Mouse (Mus musculus) CD4-positive, CD25-positive, alpha-beta regulatory T cell, adult 4 months (primary cell): ENCODE measurements around the gene Fam168a. TPM values are rescaled to one million over a fixed set of nuclear protein-coding genes. Genes with fewer than 3 reads are reported as not detected.

Experiments
- ATAC-seq: one replicate; pipeline ENCODE4 v1.8.0; 2017
- polyA plus RNA-seq, 2 experiments: library from polyadenylated mRNA; unstranded; fragments of 100-300 nt; shearing (Covaris generic); gene quantifications; one replicate each; pipeline ENCODE4 v1.2.1; 2017

The Fam168a gene
- polyA plus RNA-seq, 2 experiments from 2014 or later, result 21.6 to 32.8 TPM

DNA sequence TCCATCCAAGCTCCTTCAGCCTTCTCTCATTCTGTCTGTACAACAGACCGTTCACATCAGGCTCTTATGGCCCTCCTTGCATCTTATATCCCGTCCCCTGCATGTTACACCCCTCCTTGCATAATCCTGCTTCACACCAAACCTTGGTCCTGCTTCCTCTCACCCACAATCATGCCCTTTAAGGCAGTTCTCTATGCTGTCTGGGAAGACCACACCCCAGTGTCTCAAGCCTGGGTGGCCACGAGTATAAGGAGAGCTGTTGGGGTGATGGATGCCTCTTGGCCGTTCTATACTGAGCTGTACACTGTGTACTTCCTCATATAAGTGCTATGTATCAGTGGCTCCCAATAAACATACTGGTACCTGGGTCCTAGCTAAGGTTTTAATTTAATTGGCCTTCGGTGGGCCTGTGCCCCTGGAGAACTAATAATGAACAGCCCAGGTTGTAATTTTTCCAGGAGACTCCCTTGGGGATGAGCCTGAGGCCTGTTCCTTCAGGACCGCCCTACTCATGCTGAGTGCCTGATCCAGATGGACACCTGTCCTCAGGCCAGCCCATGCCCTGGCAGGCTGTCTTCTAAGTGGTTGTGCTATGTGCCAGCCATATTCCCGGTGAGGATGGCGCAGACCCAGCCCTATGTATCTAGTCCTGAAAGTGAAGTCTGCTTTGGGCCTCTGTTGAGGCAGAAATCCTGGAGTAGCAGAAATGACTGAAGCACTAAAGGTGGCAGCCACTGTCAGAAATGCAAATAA, 163.6 kb downstream of the Fam168a start:
- ATAC-seq, result no peak

- ATAC-seq, result no peak
These were observed 164.9 kb downstream of the Fam168a start for GRCm38 (mm10) chr7:100871355-100871754.

- ATAC-seq, result no peak
These were observed 165.5 kb downstream of the Fam168a start for GRCm38 (mm10) chr7:100871892-100872291.

DNA sequence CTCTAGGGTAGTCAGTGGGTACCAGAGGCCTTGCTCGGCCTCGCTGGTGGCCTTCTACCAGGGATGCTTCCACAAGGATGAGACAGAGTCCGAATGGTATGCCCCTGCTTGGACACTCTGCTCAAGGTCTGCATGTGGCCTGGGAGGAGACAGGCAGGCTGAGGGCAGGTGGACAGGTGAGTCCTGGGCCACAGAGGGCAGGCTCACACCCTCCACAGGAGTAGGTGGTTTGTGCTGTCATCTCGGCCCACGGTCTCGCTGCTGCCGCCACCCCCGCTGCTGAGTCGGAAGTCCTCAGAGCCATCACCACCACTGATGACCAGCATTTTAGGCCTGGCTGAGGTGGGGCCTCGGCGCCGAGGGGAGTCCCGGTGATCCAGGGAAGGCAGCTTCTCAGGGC, 166.8 kb downstream of the Fam168a start:
- no peak for ATAC-seq

- peak; percentile 63 for ATAC-seq
These were observed 169.4 kb downstream of the Fam168a start for GRCm38 (mm10) chr7:100875822-100876221.

DNA sequence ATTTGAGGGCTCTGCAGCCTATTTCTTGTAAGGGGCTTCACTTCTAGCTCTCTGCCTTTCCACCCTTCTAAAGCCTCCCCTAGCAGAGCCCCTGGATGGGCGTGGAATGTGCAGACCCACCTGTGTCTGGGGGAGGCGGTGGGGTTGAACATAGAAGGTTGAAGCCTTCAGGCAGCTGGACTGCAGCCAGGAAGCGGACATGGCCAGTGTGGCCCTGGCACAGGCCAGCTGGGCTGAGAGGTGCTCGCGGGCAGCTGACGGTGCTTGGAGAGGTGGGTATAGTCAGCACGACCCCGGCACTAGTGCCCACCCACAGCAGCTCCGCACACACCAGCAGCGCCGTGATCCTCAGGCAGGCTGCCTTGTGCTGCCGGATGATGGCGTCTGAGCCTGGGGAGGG, 169.9 kb downstream of the Fam168a start:
- no peak for ATAC-seq

GRCm38 (mm10) chr7:100876771-100877170, 170.3 kb downstream of the Fam168a start:
- ATAC-seq, result no peak

- no peak for ATAC-seq
These were observed 173.2 kb downstream of the Fam168a start for GRCm38 (mm10) chr7:100879595-100879994.

DNA sequence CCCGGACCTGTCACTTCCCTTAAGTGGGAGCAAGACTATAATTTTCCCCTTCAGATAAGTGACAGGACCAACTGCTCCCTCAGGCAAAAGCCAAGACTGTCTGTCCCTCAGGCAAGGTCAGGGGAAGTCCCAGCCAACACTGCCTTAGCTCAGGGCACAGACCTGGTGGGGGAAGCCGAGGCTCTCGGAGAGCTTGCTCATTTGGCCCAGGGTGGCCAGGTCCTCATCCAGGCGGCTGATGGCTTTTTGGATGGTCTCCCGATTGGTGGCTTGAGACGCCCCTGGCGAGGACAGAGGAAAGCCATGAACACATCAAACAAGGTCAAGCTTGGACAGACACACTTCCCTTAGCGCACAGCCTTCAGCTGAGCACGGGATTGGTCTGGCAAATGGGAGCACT, 175.1 kb downstream of the Fam168a start:
- no peak for ATAC-seq

DNA sequence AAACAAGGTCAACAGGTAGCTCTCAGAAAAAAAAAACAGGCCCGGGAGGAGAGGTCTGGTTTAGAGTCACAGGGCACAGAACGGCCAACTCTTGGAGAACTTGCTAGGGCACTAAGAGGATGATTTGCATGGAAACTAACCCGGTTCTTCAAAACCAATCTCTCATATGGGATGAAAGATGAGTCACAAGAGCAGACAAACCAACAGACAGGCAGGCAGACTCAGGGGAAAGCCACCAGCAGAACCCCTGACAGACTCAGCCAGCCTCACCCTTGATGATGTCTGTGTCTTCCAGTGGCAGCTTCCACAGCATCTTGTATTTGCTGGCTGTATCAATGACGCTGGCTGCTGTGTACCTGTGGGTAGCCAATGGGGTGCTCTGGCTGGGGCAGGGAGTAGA, 175.5 kb downstream of the Fam168a start:
- no peak for ATAC-seq

GRCm38 (mm10) chr7:100884460-100884859, 178.0 kb downstream of the Fam168a start:
- ATAC-seq, result no peak

- peak; percentile 41 for ATAC-seq
These were observed 180.1 kb downstream of the Fam168a start for GRCm38 (mm10) chr7:100886535-100886934.

Other genes with a start within 250 kb of the Fam168a start
- not detected for gene Ucp3, start 233.6 kb upstream of the Fam168a start, polyA plus RNA-seq
- gene Ucp2, start 213.3 kb upstream of the Fam168a start, polyA plus RNA-seq, result 1,000 to 10,000 TPM; 1,055 to 1,337 TPM
- gene Dnajb13, start 191.7 kb upstream of the Fam168a start, polyA plus RNA-seq, result 10 to 100 TPM; 20.0 to 20.3 TPM
- 10 to 100 TPM; 22.0 to 29.5 TPM for gene Coa4, start 169.6 kb upstream of the Fam168a start, polyA plus RNA-seq
- gene Rab6a, start 99.2 kb upstream of the Fam168a start, polyA plus RNA-seq, result 10 to 100 TPM in 1 of 2 experiments, 1 to 10 TPM in 1; 8.8 to 15.4 TPM
- gene Mrpl48, start 98.3 kb upstream of the Fam168a start, polyA plus RNA-seq, result 10 to 100 TPM; 74.2 to 77.0 TPM
- under 1 TPM; 0.35 to 0.98 TPM for gene Plekhb1, start 44.2 kb upstream of the Fam168a start, polyA plus RNA-seq
- 10 to 100 TPM; 16.4 to 24.4 TPM for gene Relt, start 156.8 kb downstream of the Fam168a start, polyA plus RNA-seq
- gene Arhgef17, start 225.5 kb downstream of the Fam168a start, polyA plus RNA-seq, result not detected